Mouse (Mus musculus) midbrain, embryonic 15.5 days (tissue): Measurements from ENCODE around the gene Ush1g. TPM values are rescaled to one million over a fixed set of nuclear protein-coding genes. Genes with fewer than 3 reads are reported as not detected.

Experiments used
- ATAC-seq: fragments of 200-750 bp; cut with Nextera tagmentation; replicated peaks from 2 replicates; pipeline ENCODE4 v1.8.0; 2017; ENCODE audit warnings: moderate TSS enrichment
- H3K27ac ChIP-seq: fragments of 300-500 bp; sonication (generic); 2 replicates; pipeline ENCODE4 v1.5.1; 2015; ENCODE audit warnings: mild to moderate bottlenecking, inconsistent platforms
- H3K27me3 ChIP-seq: fragments of 300-500 bp; sonication (generic); replicated peaks from 2 replicates; pipeline ENCODE4 v1.6.1; 2015; ENCODE audit warnings: inconsistent platforms
- H3K36me3 ChIP-seq: fragments of 300-500 bp; sonication (generic); replicated peaks from 2 replicates; pipeline ENCODE4 v1.6.1; 2015; ENCODE audit warnings: inconsistent platforms
- H3K4me1 ChIP-seq: fragments of 300-500 bp; sonication (generic); 2 replicates; pipeline ENCODE4 v1.6.1; 2015; ENCODE audit warnings: inconsistent platforms
- H3K4me2 ChIP-seq: fragments of 300-500 bp; sonication (generic); 2 replicates; pipeline ENCODE4 v1.6.1; 2015; ENCODE audit warnings: inconsistent platforms, mild to moderate bottlenecking, moderate library complexity
- H3K4me3 ChIP-seq: fragments of 300-500 bp; sonication (generic); 2 replicates; pipeline ENCODE4 v1.5.1; 2015; ENCODE audit warnings: mild to moderate bottlenecking, inconsistent platforms
- H3K9ac ChIP-seq: fragments of 300-500 bp; sonication (generic); 2 replicates; pipeline ENCODE4 v1.6.1; 2015; ENCODE audit warnings: mild to moderate bottlenecking, inconsistent platforms
- H3K9me3 ChIP-seq: fragments of 300-500 bp; sonication (generic); 2 replicates; pipeline ENCODE4 v1.6.1; 2016; ENCODE audit warnings: inconsistent platforms
- WGBS: fragments of 180-500 bp; shearing (Covaris S2); methylation state at CpG from one replicate; pipeline ENCODE4 v1.1.7; 2015; ENCODE audit warnings: mixed read lengths; 5-methylcytosine and 5-hydroxymethylcytosine counted together
- polyA plus RNA-seq: library from polyadenylated mRNA; unstranded; fragments of >200 nt; fragmentation: Nextera tagmentation; extraction: Ambion mirVana; gene quantifications from 2 replicates; pipeline ENCODE4 v1.2.1, GENCODE M21; 2015

Ush1g gene
- polyA plus RNA-seq, 1 experiment from 2014 or later, result 0.09 TPM

DNA sequence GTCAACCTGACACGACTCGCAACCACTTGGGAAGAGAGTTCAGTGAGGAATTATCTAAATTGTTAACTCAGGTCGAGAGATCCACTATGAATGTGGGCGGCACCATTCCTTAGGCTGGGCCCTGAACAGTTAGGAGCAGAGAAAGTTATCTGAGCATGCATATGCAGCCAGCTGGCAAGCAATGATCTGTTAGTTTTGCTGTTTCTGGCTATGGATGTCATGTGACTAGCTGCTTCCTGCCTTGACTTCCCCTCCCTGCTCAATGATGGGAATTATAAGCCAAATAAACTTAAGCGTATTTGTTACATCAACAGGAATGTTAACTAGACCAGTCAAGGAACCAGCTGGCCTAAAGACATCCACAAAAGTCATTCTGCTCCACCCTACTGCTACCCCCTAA is 31.5 kb upstream of the Ush1g start:
- no peak overlapping the region for H3K4me2 ChIP-seq
- H3K9me3 ChIP-seq, result no peaks in the 10 kb centered on the region
- H3K27me3 ChIP-seq, result no peaks in the 10 kb centered on the region
- no peak overlapping the region for H3K27ac ChIP-seq
- H3K4me3 ChIP-seq, result no peak overlapping the region
- 90% methylated on average over 5 of the region's 5 CpGs for WGBS
- H3K4me1 ChIP-seq, result no peaks in the 10 kb centered on the region
- no peak for ATAC-seq
- no peak overlapping the region for H3K9ac ChIP-seq
- H3K36me3 ChIP-seq, result peaks cover 23% of the 10 kb centered on the region

DNA sequence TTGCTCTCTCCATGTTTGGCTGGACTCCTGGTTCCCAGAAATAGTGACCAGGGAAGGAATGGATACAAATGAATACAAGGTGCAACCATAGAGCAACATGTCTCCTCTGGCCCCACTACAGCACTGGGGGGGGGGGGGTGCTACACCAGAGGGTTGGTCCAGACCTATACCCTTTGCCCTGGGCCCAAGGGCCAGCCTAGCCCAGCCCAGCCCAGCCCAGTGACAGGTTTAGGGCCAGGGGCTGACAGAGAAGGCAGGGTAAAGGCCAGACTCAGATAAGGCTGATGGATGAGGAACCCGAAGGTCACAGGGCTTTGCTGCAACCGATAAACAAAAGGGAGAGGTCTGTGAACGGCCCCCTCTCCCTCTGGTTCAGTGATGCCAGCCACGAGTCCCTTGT is 28.1 kb upstream of the Ush1g start:
- Histone ChIP-seq H3K4me3 (no peak overlapping the region), H3K27ac (no peak overlapping the region), H3K4me1 (no peaks in the 10 kb centered on the region), H3K9ac (no peak overlapping the region), H3K27me3 (no peaks in the 10 kb centered on the region), H3K4me2 (no peak overlapping the region), H3K36me3 (peaks cover 21% of the 10 kb centered on the region), H3K9me3 (no peaks in the 10 kb centered on the region)
- no peak for ATAC-seq
- WGBS, result 91% methylated on average over 4 of the region's 4 CpGs

DNA sequence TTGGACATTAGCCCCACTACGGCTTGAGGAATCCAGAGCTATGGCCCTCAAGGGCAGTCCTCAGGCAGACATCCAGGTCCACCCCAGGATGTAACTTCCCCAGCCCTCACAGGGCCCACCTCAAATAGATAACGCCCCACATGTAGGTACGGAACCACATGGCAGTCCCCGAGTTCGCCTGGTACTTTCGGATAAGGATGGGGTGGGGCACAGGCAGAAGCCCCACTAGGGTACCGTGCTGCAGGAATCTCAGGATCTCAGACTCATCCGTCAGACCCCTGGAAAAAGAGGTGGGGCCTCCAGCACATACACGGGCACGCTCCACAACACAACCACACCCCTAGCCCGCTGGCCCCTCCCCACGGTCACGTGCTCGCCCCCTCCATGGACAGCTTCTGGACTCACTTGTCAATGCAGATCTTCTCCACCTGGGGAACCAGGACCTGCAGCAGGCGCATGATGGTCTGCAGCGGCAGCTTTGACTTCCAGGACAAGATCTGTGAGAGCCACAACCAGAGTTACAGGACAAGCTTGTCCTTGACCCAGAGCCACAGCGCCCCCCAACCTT is 26.9 kb upstream of the Ush1g start:
- Histone ChIP-seq H3K4me2 (no peak overlapping the region), H3K27ac (no peak overlapping the region), H3K27me3 (0 out of 2 replicates have a peak, but pooled peaks cover 3% of the 10 kb centered on the region), H3K9me3 (no peaks in the 10 kb centered on the region), H3K4me3 (no peak overlapping the region), H3K9ac (no peak overlapping the region), H3K4me1 (no peaks in the 10 kb centered on the region), H3K36me3 (peaks cover 21% of the 10 kb centered on the region)
- 61% methylated on average over 17 of the region's 17 CpGs for WGBS
- no peak for ATAC-seq

DNA sequence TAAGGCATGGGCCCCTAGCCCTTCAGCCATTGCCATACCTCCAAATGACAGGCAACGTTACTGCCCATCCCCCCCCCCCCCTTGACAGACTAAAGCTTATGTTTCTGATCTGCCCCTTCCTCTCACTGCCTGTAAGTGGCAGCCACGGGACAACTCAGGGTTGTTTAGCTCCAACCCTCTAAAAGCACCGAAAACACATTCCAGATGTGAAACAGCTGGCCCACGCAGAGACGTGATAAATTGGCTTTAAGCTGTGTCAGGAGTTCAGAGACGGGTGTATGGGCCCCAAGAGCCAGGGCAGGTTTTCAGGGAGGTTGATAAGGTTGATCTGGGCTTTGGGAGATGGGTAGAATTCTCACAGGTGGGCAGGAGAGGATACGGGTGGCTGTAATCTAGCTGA is 23.7 kb upstream of the Ush1g start:
- Histone ChIP-seq H3K4me2 (no peak overlapping the region), H3K36me3 (no peaks in the 10 kb centered on the region; the same call in 1 of the 2 replicates), H3K4me1 (no peaks in the 10 kb centered on the region), H3K4me3 (no peak overlapping the region), H3K9me3 (no peaks in the 10 kb centered on the region), H3K9ac (no peak overlapping the region), H3K27me3 (0 out of 2 replicates have a peak, but pooled peaks cover 4% of the 10 kb centered on the region), H3K27ac (no peak overlapping the region)
- ATAC-seq, result no peak
- WGBS, result 55% methylated on average over 7 of the region's 7 CpGs

DNA sequence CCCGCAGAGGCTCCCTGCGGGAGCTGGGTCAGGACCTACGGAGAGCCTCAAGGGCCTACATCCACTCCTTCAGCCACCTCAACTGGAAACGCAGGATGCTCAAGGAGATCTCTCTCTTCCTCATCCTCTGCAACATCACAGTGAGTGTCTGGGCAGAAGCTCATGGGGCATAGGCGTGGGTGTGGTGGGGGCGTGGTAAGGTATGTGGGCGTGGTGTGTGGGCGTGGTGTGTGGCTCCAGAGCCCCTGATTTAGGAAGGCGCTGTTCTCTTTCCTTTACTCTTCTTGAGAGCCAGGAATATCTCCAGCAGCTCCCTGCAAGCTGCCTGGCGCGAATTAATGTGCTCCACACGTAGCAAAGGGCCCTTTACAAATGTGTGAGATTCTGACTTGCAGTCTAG is 23.1 kb upstream of the Ush1g start:
- H3K36me3 ChIP-seq, result no peaks in the 10 kb centered on the region; the same call in 1 of the 2 replicates
- H3K9ac ChIP-seq, result no peak overlapping the region
- H3K27me3 ChIP-seq, result 0 out of 2 replicates have a peak, but pooled peaks cover 6% of the 10 kb centered on the region
- no peak overlapping the region for H3K4me2 ChIP-seq
- no peaks in the 10 kb centered on the region for H3K4me1 ChIP-seq
- ATAC-seq, result no peak
- 13% methylated on average over 12 of the region's 12 CpGs for WGBS
- no peak overlapping the region for H3K27ac ChIP-seq
- no peak overlapping the region for H3K4me3 ChIP-seq
- no peaks in the 10 kb centered on the region for H3K9me3 ChIP-seq

DNA sequence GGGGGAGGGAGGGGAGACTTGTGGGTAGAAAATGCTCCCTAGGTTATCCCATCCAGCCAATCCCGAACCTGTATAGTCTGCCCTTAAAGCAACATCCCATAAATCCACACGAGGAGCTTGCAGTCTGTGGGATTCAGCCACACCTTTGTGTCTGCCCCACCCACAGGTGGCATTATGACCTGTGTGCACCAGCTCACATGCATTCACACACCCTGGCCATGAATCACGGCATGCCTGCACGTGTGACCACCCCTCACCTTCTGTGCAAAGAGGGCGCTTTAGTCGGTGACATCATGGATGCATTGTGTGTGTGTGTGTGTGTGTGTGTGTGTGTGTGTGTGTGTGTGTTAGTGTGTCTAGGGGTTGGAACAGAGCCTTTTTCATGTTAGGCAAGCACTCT is 20.0 kb upstream of the Ush1g start:
- peaks cover 6% of the 10 kb centered on the region; the same call in 1 of the 2 replicates for H3K27me3 ChIP-seq
- no peak overlapping the region for H3K4me2 ChIP-seq

GRCm38 (mm10) chr11:115341246-115341645 is 19.4 kb upstream of the Ush1g start:
- Histone ChIP-seq H3K36me3 (no peaks in the 10 kb centered on the region), H3K9ac (no peak overlapping the region), H3K4me3 (no peak overlapping the region), H3K27ac (no peak overlapping the region), H3K27me3 (peaks cover 7% of the 10 kb centered on the region; the same call in 1 of the 2 replicates), H3K4me1 (no peaks in the 10 kb centered on the region), H3K4me2 (no peak overlapping the region), H3K9me3 (no peaks in the 10 kb centered on the region)
- no peak for ATAC-seq
- 68% methylated on average over 2 of the region's 2 CpGs for WGBS

More for the DNA sequence above, 20.0 kb upstream of the Ush1g start:
- no peaks in the 10 kb centered on the region for H3K36me3 ChIP-seq
- WGBS, result 71% methylated on average over 6 of the region's 6 CpGs
- no peaks in the 10 kb centered on the region for H3K4me1 ChIP-seq
- H3K9ac ChIP-seq, result no peak overlapping the region
- no peak overlapping the region for H3K4me3 ChIP-seq
- no peak for ATAC-seq
- H3K9me3 ChIP-seq, result no peaks in the 10 kb centered on the region
- H3K27ac ChIP-seq, result no peak overlapping the region

- 56% methylated on average over 1 of the region's 1 CpGs for WGBS
- no peaks in the 10 kb centered on the region for H3K9me3 ChIP-seq
- H3K4me1 ChIP-seq, result peaks cover 9% of the 10 kb centered on the region
- no peak overlapping the region for H3K9ac ChIP-seq
- ATAC-seq, result no peak
- no peak overlapping the region for H3K4me3 ChIP-seq
- no peak overlapping the region for H3K4me2 ChIP-seq
- peaks cover 20% of the 10 kb centered on the region for H3K27me3 ChIP-seq
- no peaks in the 10 kb centered on the region for H3K36me3 ChIP-seq
- H3K27ac ChIP-seq, result no peak overlapping the region
These were observed 16.0 kb upstream of the Ush1g start for GRCm38 (mm10) chr11:115337826-115338225.

- Histone ChIP-seq H3K4me2 (no peak overlapping the region), H3K27me3 (peaks cover 20% of the 10 kb centered on the region), H3K9ac (no peak overlapping the region), H3K4me3 (no peak overlapping the region), H3K4me1 (peaks cover 9% of the 10 kb centered on the region), H3K27ac (no peak overlapping the region), H3K9me3 (no peaks in the 10 kb centered on the region), H3K36me3 (no peaks in the 10 kb centered on the region)
- WGBS, result 71% methylated on average over 3 of the region's 3 CpGs
- ATAC-seq, result no peak
These were observed 15.5 kb upstream of the Ush1g start for GRCm38 (mm10) chr11:115337350-115337749.

DNA sequence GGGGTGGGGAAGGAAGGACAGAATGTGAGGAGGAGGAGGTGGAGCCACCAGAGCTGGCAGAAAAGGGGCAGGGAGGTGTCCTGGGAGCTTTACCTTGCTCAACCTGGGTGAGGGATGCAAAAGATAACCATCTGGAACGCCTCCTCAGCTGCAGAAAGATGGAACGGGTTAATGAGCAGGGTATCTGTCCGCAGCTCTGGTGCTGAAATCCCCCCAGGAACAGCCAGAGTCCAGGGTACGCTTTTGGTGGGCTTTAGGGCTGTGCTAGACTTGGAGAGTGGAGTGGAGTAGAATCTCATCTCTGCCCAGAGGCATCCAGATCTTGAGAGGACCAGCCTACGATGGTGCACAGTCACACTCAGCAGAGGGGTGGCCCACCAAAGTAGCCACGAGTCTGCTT is 14.3 kb upstream of the Ush1g start:
- H3K4me3 ChIP-seq, result no peak overlapping the region
- ATAC-seq, result no peak
- WGBS, result 20% methylated on average over 6 of the region's 6 CpGs

GRCm38 (mm10) chr11:115335223-115335622 is 13.4 kb upstream of the Ush1g start:
- ATAC-seq, result no peak
- no peak overlapping the region for H3K4me3 ChIP-seq
- no peaks in the 10 kb centered on the region for H3K9me3 ChIP-seq
- H3K9ac ChIP-seq, result no peak overlapping the region
- no peak overlapping the region for H3K4me2 ChIP-seq
- no peaks in the 10 kb centered on the region for H3K36me3 ChIP-seq
- WGBS, result 52% methylated on average over 12 of the region's 12 CpGs
- H3K27ac ChIP-seq, result no peak overlapping the region
- peaks cover 9% of the 10 kb centered on the region for H3K4me1 ChIP-seq
- H3K27me3 ChIP-seq, result peaks cover 17% of the 10 kb centered on the region

More for the DNA sequence above, 14.3 kb upstream of the Ush1g start:
- Histone ChIP-seq H3K9ac (no peak overlapping the region), H3K4me1 (peaks cover 9% of the 10 kb centered on the region), H3K27me3 (peaks cover 20% of the 10 kb centered on the region), H3K4me2 (no peak overlapping the region), H3K9me3 (no peaks in the 10 kb centered on the region), H3K36me3 (no peaks in the 10 kb centered on the region), H3K27ac (no peak overlapping the region)

GRCm38 (mm10) chr11:115334531-115334930 is 12.7 kb upstream of the Ush1g start, which contains the start of gene Otop3:
Gene Otop3, plus strand, starts transcription at chr11:115334731.
- peaks cover 17% of the 10 kb centered on the region for H3K27me3 ChIP-seq
- peaks cover 9% of the 10 kb centered on the region for H3K4me1 ChIP-seq
- H3K9ac ChIP-seq, result peak within 1 kb of the TSS; percentile 31; the same call in 1 of the 2 replicates
- H3K4me2 ChIP-seq, result peak within 1 kb of the TSS; percentile 68
- no peak within 1 kb of the TSS for H3K27ac ChIP-seq
- no peaks in the 10 kb centered on the region for H3K9me3 ChIP-seq
- peak within 1 kb of the TSS; percentile 34 for H3K4me3 ChIP-seq
- WGBS, result 3% methylated on average over 29 of the region's 29 CpGs
- no peaks in the 10 kb centered on the region for H3K36me3 ChIP-seq
- ATAC-seq, result no peak

DNA sequence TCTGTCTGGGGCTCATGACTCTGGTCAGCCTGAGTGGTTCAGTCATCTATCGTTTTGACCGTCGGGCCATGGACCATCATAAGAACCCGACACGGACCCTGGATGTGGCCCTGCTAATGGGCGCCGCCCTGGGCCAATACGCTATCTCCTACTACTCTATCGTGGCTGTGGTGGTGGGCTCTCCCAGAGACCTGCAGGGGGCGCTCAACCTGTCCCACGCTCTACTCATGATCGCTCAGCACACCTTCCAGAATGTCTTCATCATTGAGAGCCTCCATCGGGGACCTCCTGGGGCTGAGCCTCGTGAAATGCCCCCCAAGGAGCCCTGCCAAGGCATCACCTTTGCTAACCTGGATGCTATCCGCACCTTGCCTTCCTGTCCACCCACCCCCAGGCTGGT is 7.5 kb upstream of the Ush1g start:
- Histone ChIP-seq H3K36me3 (no peaks in the 10 kb centered on the region), H3K9me3 (no peaks in the 10 kb centered on the region), H3K27ac (no peak overlapping the region), H3K9ac (no peak overlapping the region), H3K27me3 (peaks cover 11% of the 10 kb centered on the region), H3K4me3 (no peak overlapping the region), H3K4me2 (no peak overlapping the region), H3K4me1 (peaks cover 2% of the 10 kb centered on the region)
- WGBS, result 73% methylated on average over 15 of the region's 15 CpGs
- no peak for ATAC-seq
